Mouse (Mus musculus) hindbrain, embryonic 14.5 days (tissue): ENCODE measurements at regions not wholly inside any gene's neighbourhood (a gene's known extent, or its start where the extent isn't known, plus 50 kb on each side); places are given as distances from the start of the nearest gene placed in this dataset.

Experiments
- ATAC-seq: fragments of 200-750 bp; cut with Nextera tagmentation; 2 replicates; pipeline ENCODE4 v1.8.0; 2017; ENCODE audit warnings: moderate number of reproducible peaks, mild to moderate bottlenecking, moderate TSS enrichment, moderate library complexity; ENCODE audit not compliant: low FRiP score
- DNase-seq: peaks from one replicate; pipeline ENCODE4 v3.0.0-alpha.2; 2015; ENCODE audit warnings: low spot score
- H3K27ac ChIP-seq: fragments of 300-500 bp; sonication (generic); 2 replicates; pipeline ENCODE4 v1.5.1; 2014; ENCODE audit warnings: mild to moderate bottlenecking, moderate library complexity
- H3K27me3 ChIP-seq: fragments of 300-500 bp; sonication (generic); 2 replicates; pipeline ENCODE4 v1.6.1; 2014; ENCODE audit warnings: mild to moderate bottlenecking, low read length, mixed read lengths; ENCODE audit not compliant: control insufficient read depth, insufficient read depth
- H3K36me3 ChIP-seq: fragments of 300-500 bp; sonication (generic); replicated peaks from 2 replicates; pipeline ENCODE4 v1.6.1; 2014; ENCODE audit not compliant: control insufficient read depth, insufficient read depth
- H3K4me1 ChIP-seq: fragments of 300-500 bp; sonication (generic); replicated peaks from 2 replicates; pipeline ENCODE4 v1.6.1; 2014; ENCODE audit warnings: antibody characterized with exemption, low read length, mixed read lengths; ENCODE audit not compliant: control insufficient read depth, insufficient read depth
- H3K4me2 ChIP-seq: fragments of 300-500 bp; sonication (generic); replicated peaks from 2 replicates; pipeline ENCODE4 v1.6.1; 2014; ENCODE audit warnings: mild to moderate bottlenecking, moderate library complexity
- H3K4me3 ChIP-seq: fragments of 300-500 bp; sonication (generic); replicated peaks from 2 replicates; pipeline ENCODE4 v1.5.1; 2014; ENCODE audit warnings: mild to moderate bottlenecking, low read length
- H3K9ac ChIP-seq: fragments of 300-500 bp; sonication (generic); 2 replicates; pipeline ENCODE4 v1.6.1; 2014
- H3K9me3 ChIP-seq: fragments of 300-500 bp; sonication (generic); 2 replicates; pipeline ENCODE4 v1.6.1; 2016; ENCODE audit warnings: low read length; ENCODE audit not compliant: control insufficient read depth
- WGBS: fragments of 180-500 bp; shearing (Covaris S2); extraction: QIAGEN DNeasy Blood & Tissue Kit; methylation state at CpG from one replicate; pipeline ENCODE4 v1.1.7; 2014; 5-methylcytosine and 5-hydroxymethylcytosine counted together

DNA sequence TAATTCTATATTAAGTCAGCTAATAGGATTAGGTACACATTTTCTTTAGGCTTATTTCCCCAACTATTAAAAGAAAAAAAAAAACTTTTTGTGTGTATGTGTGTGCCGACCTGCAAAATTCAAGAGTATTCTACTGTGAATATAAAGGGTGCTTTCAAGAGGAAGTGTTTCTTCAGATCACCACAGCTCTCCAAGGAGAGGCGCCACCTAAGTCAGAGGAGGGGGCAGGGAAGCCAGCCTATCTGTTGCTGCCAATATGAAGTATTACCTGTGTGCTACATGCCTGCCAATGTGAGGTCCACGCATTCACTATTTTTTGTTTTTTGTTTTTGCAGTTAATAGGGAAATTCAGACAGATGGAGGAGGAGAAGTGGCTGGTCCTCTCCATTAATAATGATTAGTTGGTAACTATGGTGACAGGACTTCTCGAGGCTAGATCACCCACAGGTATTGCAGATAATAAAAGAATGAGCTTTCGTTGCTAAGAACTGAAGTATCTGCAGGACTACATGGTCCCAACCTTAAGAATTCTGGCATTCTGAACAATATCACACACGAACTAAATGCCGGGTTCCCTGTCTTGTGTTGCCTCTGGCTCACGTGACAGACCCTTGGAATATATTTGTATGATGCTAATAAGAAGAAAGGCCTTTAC, 177.5 kb downstream of the Fzd1 start:
- no peak overlapping the region for H3K4me3 ChIP-seq
- H3K27ac ChIP-seq, result no peak overlapping the region
- no peaks in the 10 kb centered on the region for H3K36me3 ChIP-seq
- H3K4me1 ChIP-seq, result no peaks in the 10 kb centered on the region
- DNase-seq, result no peak
- no peak overlapping the region for H3K4me2 ChIP-seq
- no peak for ATAC-seq
- no peaks in the 10 kb centered on the region for H3K27me3 ChIP-seq
- H3K9ac ChIP-seq, result no peak overlapping the region
- 74% methylated on average over 8 of the region's 8 CpGs for WGBS
- no peaks in the 10 kb centered on the region for H3K9me3 ChIP-seq

DNA sequence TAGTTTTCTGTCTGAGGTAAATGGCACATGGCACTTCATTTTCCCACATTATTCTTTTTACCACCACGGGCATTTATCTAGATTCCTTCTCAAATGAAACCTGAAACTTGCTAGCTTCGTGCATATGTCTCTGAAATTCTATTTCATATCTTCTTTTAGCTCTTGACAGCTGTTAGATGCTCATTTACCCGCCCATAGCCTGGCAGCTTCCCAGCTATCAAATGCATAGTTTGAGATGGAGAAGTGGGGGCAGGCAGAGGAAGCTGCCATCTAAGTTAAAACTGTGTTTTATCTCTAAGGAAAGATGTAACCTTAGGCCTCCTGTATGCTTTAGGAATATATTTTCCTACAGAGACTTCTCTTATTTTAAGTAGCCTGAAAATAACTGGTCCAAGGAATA, 179.0 kb downstream of the Fzd1 start:
- Histone ChIP-seq H3K4me2 (no peak overlapping the region), H3K9ac (no peak overlapping the region), H3K9me3 (no peaks in the 10 kb centered on the region), H3K36me3 (no peaks in the 10 kb centered on the region), H3K27ac (no peak overlapping the region), H3K27me3 (no peaks in the 10 kb centered on the region), H3K4me3 (no peak overlapping the region), H3K4me1 (no peaks in the 10 kb centered on the region)
- no peak for DNase-seq
- WGBS, result 73% methylated on average over 3 of the region's 3 CpGs
- ATAC-seq, result no peak

DNA sequence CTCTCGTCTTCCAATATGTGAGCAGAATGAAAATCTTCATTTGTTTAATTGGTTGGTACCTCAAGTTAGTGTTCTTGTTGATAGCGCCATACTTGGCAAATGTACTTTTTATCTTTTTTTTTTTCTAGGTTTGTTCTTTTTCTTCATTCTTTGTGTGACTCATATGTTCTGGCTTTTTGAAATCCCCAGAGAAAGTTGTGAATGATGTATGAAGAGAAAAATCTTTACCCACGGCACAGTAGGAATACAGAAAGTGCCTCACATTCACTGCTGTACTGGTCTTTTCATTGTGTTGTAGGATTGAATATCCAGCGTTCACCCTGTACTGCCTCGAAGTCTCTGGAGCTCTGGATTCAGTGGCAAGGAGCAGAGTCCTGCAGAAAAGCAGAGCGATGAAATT, 180.7 kb downstream of the Fzd1 start:
- DNase-seq (no peak), ATAC-seq (no peak)
- Histone ChIP-seq H3K9me3 (no peaks in the 10 kb centered on the region), H3K27ac (no peak overlapping the region), H3K4me1 (no peaks in the 10 kb centered on the region), H3K27me3 (no peaks in the 10 kb centered on the region), H3K4me2 (no peak overlapping the region), H3K36me3 (no peaks in the 10 kb centered on the region), H3K9ac (no peak overlapping the region), H3K4me3 (no peak overlapping the region)
- WGBS, result 87% methylated on average over 6 of the region's 6 CpGs

DNA sequence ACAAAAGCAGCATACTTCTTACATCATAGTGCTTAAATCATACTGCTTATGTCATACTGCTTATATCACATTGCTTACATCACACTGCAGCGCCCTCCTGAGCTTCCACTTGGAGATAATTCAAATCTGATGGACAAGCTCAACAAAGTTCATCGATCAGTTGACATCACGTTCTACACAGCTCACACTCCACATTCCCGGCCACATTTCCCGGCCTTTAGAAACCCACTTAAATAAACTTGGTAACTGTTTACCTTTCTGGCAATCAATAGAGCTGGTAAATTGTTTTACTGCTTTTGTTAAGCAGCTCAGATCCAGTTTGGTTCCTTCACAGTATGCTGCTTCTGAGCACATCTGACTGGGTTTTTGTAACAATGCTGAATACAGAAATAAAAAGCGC, 194.0 kb downstream of the Fzd1 start:
- Histone ChIP-seq H3K27me3 (no peaks in the 10 kb centered on the region), H3K9ac (no peak overlapping the region), H3K27ac (no peak overlapping the region), H3K36me3 (no peaks in the 10 kb centered on the region), H3K9me3 (peaks cover under 1% of the 10 kb centered on the region; the same call in 1 of the 2 replicates), H3K4me2 (no peak overlapping the region), H3K4me3 (no peak overlapping the region), H3K4me1 (no peaks in the 10 kb centered on the region)
- WGBS, result 91% methylated on average over 6 of the region's 6 CpGs
- ATAC-seq (no peak), DNase-seq (no peak)

DNA sequence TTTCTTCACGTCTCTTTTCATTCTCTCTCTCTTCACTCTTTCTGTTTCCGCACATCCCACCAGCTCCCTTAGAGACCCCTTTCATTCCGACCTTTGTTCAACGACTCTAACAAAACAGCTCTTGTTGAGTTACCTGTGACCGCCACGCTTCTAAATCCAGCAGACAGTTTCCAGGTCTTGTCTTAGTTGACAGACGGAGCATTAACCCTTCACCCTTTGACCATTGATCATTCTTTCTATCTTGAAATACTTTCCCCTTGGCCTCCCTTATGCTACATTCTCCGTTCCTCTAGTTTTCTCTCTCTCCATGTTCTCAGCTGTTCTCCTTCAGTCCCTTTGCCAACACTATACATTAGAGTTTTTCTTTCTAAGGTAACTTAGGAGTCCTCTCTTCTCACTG, 196.2 kb downstream of the Fzd1 start:
- no peak overlapping the region for H3K4me3 ChIP-seq
- ATAC-seq (no peak), DNase-seq (no peak)
- no peaks in the 10 kb centered on the region for H3K36me3 ChIP-seq
- H3K9me3 ChIP-seq, result peaks cover 6% of the 10 kb centered on the region; the same call in 1 of the 2 replicates
- H3K4me2 ChIP-seq, result no peak overlapping the region
- no peak overlapping the region for H3K9ac ChIP-seq
- no peak overlapping the region for H3K27ac ChIP-seq
- 65% methylated on average over 8 of the region's 8 CpGs for WGBS
- no peaks in the 10 kb centered on the region for H3K27me3 ChIP-seq
- no peaks in the 10 kb centered on the region for H3K4me1 ChIP-seq

DNA sequence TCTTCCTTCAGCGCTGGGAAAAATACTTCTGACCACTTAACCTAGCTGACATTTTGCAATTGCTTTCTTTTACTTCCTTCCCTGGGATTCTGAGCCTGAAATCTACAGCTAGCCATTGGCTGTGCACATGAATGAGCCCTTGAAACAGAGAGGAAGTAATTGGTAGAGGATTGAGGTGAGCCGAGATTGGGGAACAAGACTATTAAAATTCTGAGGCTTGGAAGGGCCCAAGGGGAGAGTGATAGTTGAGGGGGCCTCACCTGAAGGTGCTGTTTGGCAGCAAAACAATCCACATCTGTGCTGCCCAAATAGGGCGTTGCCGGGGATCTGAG, 196.7 kb downstream of the Fzd1 start:
- Histone ChIP-seq H3K4me3 (no peak overlapping the region), H3K27ac (no peak overlapping the region), H3K9ac (no peak overlapping the region), H3K4me2 (no peak overlapping the region), H3K27me3 (no peaks in the 10 kb centered on the region), H3K4me1 (no peaks in the 10 kb centered on the region), H3K9me3 (peaks cover 6% of the 10 kb centered on the region; the same call in 1 of the 2 replicates), H3K36me3 (no peaks in the 10 kb centered on the region)
- no peak for ATAC-seq
- 84% methylated on average over 4 of the region's 4 CpGs for WGBS
- no peak for DNase-seq

DNA sequence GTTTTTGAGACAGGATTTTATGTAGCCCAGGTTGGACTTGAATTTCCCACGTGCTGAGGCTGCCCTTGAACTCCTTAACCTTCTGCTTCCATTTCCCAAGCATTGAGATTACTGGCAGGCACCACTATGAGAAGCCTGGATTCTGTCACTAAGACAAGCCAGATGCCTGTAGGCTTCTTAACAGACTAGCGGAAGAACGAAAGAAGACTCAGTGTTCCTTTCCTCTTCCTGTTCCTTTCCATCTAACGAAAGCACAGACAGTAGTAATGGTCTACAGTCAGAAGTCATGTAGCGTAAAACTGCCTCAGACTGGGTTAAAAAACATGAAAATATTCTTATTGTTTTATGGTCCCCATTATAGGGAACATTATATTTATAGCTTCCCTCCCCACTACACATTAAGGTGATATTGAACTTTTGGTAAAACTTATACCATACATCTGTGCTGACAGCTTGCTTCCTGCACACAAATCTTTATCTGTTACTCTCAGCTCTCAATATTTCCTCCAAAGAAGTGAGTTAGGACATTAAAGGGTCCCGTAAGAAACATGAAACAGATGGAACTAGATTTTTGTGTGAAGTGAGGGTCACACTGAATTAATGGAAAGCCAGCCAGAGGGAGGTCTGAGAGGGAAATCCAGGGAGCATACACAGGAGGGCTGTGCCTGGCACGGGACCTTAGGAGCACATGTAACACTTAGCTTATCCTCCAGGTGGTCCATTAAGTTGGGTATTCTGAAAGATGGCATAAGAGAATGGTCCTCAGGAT, 197.3 kb downstream of the Fzd1 start:
- Histone ChIP-seq H3K9me3 (peaks cover 6% of the 10 kb centered on the region; the same call in 1 of the 2 replicates), H3K4me3 (no peak overlapping the region), H3K36me3 (no peaks in the 10 kb centered on the region), H3K9ac (no peak overlapping the region), H3K4me2 (no peak overlapping the region), H3K27ac (no peak overlapping the region), H3K27me3 (no peaks in the 10 kb centered on the region), H3K4me1 (no peaks in the 10 kb centered on the region)
- DNase-seq, result no peak
- 86% methylated on average over 7 of the region's 7 CpGs for WGBS
- no peak for ATAC-seq

DNA sequence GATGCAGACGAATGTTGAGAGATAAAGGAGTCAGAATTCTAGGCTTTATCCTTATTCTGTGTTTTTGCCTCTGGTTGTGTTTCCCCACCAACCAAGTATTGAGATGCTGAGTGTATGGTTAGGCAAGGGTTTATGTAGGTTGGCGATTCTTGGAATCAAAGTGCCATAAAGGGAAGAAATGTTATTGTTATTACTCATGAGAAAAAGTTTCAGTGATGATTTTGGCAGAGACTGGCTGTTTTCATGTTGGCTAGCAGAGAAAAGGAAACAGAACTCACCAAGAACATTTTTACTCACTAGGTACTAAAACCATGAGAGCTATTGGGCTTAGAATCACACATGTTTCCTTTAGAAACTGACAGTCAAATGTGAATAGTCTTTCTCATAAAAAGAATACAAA, 202.9 kb downstream of the Fzd1 start:
- no peak overlapping the region for H3K27ac ChIP-seq
- H3K9ac ChIP-seq, result no peak overlapping the region
- no peak overlapping the region for H3K4me2 ChIP-seq
- DNase-seq (no peak), ATAC-seq (no peak)
- 68% methylated on average over 2 of the region's 2 CpGs for WGBS
- H3K4me1 ChIP-seq, result no peaks in the 10 kb centered on the region
- H3K36me3 ChIP-seq, result no peaks in the 10 kb centered on the region
- H3K27me3 ChIP-seq, result no peaks in the 10 kb centered on the region
- peaks cover 6% of the 10 kb centered on the region; the same call in 1 of the 2 replicates for H3K9me3 ChIP-seq
- no peak overlapping the region for H3K4me3 ChIP-seq

DNA sequence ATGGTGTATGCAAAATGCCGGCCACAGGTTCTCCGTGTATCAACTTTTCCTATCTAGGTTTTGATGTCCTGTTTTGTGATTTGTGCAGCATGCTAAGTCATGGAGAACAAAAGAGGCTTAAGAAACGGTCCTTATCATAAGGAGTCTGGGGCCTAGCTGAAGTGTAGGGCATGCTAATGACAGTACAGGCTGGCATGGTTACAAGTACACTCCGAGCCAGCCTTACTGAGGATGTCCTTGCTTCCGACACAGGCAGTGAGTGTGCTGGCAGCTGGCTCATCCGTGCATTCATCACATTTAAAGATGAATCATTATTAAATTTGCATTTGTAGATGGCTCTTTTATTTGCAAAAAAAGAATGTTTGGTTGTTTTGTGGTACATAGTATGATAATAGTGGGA, 219.3 kb downstream of the Fzd1 start:
- Histone ChIP-seq H3K4me1 (0 out of 2 replicates have a peak, but pooled peaks cover 3% of the 10 kb centered on the region), H3K9ac (no peak overlapping the region), H3K27me3 (no peaks in the 10 kb centered on the region), H3K27ac (no peak overlapping the region), H3K36me3 (no peaks in the 10 kb centered on the region), H3K4me3 (no peak overlapping the region), H3K4me2 (no peak overlapping the region), H3K9me3 (no peaks in the 10 kb centered on the region)
- DNase-seq (peak; percentile 34), ATAC-seq (peak; percentile 74; the same call in 1 of the 2 replicates)
- WGBS, result 51% methylated on average over 6 of the region's 6 CpGs
